Mouse (Mus musculus) brown adipose tissue, adult 24 weeks (tissue): ENCODE measurements around the gene Spsb4. TPM values are rescaled to one million over a fixed set of nuclear protein-coding genes. Genes with fewer than 3 reads are reported as not detected.
"Not testable (repeated sequence)": the region's sequence is repeated elsewhere in the genome, so short reads cannot be mapped to it uniquely, and the experiment has no call there.

Experiments
- H3K27ac ChIP-seq: fragments of 200-500 bp; replicated peaks from 2 replicates; pipeline ENCODE4 v1.5.1; 2012; ENCODE audit warnings: low read depth, mild to moderate bottlenecking, low read length
- H3K4me1 ChIP-seq: fragments of 200-500 bp; 2 replicates; pipeline ENCODE4 v1.6.1; 2012; ENCODE audit warnings: low read length, mixed read lengths; ENCODE audit not compliant: control insufficient read depth, insufficient read depth, insufficient read length
- H3K4me3 ChIP-seq: fragments of 200-500 bp; 2 replicates; pipeline ENCODE4 v1.5.1; 2012; ENCODE audit warnings: low read depth, mild to moderate bottlenecking, low read length, moderate library complexity; ENCODE audit not compliant: insufficient read depth
- polyA plus RNA-seq: library from polyadenylated mRNA; stranded (reverse); fragments of >200 nt; gene quantifications from 2 replicates; pipeline ENCODE4 v1.2.4, GENCODE M21; 2012; ENCODE audit not compliant: missing spikeins, insufficient read depth, insufficient read length

Gene Spsb4
- polyA plus RNA-seq, 1 experiment, result not detected

GRCm38 (mm10) chr9:96957298-96957865, 61.3 kb downstream of the Spsb4 start:
- H3K4me1 ChIP-seq, result no peaks in the 10 kb centered on the region
- H3K4me3 ChIP-seq, result no peak overlapping the region
- H3K27ac ChIP-seq, result no peak overlapping the region

GRCm38 (mm10) chr9:96956646-96957297, 61.9 kb downstream of the Spsb4 start:
- no peaks in the 10 kb centered on the region for H3K4me1 ChIP-seq
- H3K4me3 ChIP-seq, result no peak overlapping the region
- H3K27ac ChIP-seq, result no peak overlapping the region

DNA sequence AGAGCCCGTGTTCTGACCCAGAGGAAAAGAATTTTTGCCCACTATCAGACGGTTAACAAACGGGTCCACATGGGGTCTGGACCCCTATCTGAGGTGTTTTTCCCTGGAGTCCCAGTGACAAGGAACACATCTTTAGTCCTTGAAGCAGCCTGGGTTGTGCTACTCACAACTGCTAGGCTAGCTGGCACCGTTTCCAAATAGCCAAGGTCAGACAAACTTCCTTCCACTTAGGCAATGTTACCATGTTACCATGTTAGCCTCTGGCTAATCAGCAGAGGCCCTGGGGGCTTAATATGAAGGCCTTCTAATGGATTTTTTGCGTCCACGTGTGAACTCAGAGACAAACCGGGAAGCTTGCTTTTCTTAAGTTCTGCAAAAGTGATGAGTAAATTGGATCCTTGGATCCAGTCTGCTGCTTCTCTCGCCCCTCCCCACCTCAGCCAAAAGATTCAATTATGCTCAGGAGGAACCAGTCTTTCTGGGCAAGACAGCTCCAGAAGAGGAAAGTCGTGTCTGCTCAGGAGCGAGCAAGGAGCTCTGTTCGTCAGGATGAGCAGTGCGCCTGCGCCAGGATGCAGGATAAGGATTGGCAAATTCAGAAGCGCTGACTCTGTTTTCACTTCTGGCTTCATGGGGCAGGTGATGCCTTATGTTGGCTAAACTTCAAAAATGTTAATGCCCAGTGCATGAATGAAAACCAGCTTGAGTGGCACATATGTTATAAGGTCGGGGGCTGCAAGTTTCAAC, 64.4 kb downstream of the Spsb4 start:
- no peak overlapping the region for H3K4me3 ChIP-seq
- H3K4me1 ChIP-seq, result no peaks in the 10 kb centered on the region
- no peak overlapping the region for H3K27ac ChIP-seq

GRCm38 (mm10) chr9:96953443-96953842, 65.2 kb downstream of the Spsb4 start:
- H3K27ac ChIP-seq, result no peak overlapping the region
- H3K4me3 ChIP-seq, result no peak overlapping the region
- H3K4me1 ChIP-seq, result no peaks in the 10 kb centered on the region

- H3K4me3 ChIP-seq, result no peak overlapping the region
- no peaks in the 10 kb centered on the region for H3K4me1 ChIP-seq
- H3K27ac ChIP-seq, result no peak overlapping the region
These were observed 66.2 kb downstream of the Spsb4 start for GRCm38 (mm10) chr9:96952310-96952975.

DNA sequence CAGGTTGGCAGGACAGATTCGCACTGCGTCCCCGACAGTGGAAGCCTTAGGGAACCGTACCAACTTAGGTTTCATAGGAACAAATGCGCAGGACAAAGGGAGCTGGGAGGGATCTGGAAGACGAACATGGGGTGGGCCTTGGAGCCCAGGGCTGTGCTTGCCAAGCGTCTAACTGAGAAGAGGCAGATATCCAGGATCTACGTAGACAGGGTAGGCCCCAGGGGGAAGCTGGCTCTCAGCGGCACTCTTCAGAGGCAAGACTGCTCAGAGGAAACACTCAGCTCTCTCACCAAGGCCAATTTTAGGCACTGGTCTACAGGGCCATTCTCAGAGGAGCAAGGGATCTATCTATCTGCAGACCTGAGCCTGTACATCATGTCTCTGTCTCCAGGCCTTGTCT, 69.1 kb downstream of the Spsb4 start:
- no peak overlapping the region for H3K4me3 ChIP-seq
- H3K4me1 ChIP-seq, result no peaks in the 10 kb centered on the region
- no peak overlapping the region for H3K27ac ChIP-seq

DNA sequence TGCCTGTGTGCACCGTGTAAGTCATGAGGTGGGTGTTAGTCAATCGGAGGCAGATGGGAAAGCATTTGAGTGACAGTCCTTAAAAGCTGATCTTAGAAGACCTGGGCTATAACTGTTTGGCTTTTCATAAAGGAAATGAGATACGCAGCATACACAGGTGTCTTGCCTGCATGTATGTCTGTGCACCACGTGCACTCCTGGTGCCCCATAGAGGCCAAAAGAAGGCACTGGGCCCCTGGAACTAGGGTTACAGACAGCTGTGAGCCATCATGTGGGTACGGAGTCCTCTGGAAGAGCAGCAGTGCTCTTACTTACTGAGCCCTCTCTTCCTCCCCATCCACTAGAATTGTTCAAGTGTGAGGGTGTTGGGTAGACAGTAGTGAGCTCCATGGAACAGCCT, 70.1 kb downstream of the Spsb4 start:
- H3K4me3 ChIP-seq, result no peak overlapping the region
- H3K27ac ChIP-seq, result no peak overlapping the region
- no peaks in the 10 kb centered on the region for H3K4me1 ChIP-seq

GRCm38 (mm10) chr9:96947171-96947570, 71.5 kb downstream of the Spsb4 start:
- H3K27ac ChIP-seq, result no peak overlapping the region
- no peak overlapping the region for H3K4me3 ChIP-seq
- no peaks in the 10 kb centered on the region for H3K4me1 ChIP-seq

DNA sequence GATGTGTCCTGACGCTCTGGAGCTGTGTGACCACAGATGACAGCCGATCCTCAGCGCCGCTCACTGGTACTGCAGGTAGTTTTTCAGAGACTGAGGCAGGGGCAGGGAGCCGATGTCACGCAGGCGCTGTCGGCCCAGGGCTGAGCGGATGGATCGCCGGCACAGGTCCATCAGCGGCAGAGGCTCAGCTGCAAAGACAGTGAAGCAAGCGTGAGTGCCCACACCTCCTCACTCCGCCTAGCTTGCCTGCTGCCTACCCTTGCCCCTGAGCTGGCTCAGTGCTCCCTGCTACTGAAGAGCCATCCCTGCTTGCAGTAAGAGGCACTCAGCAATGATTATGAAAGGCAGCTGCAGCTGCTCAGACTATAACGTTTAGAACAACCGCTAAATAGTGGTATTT, 74.1 kb downstream of the Spsb4 start:
- Histone ChIP-seq H3K4me3 (no peak overlapping the region), H3K27ac (no peak overlapping the region), H3K4me1 (no peaks in the 10 kb centered on the region)

GRCm38 (mm10) chr9:96942975-96943374, 75.7 kb downstream of the Spsb4 start:
- Histone ChIP-seq H3K4me3 (no peak overlapping the region), H3K27ac (no peak overlapping the region), H3K4me1 (no peaks in the 10 kb centered on the region)

DNA sequence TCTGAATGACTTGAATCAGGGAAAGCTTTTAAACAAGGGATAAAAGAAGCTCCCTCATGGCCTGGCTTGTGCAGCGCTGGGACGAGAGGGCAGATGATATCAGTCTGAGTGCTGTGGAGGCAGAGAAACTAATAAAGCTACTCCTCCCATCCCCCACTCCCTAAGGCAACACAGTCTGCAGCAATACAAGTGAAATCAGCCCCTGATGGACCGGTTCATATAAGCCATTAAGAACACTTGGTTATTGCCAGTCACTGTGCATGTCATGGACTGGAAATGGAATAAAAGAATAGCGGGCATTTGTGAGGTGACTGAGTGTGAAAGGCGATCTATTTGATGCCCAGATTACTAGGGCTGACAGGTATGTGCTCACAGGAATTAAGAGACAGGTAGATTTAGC, 79.8 kb downstream of the Spsb4 start:
- H3K4me3 ChIP-seq, result no peak overlapping the region
- H3K4me1 ChIP-seq, result no peaks in the 10 kb centered on the region
- no peak overlapping the region for H3K27ac ChIP-seq

- not testable (repeated sequence) for H3K27ac ChIP-seq, H3K4me3 ChIP-seq, H3K4me1 ChIP-seq
These were observed 82.2 kb downstream of the Spsb4 start for GRCm38 (mm10) chr9:96936427-96936826.

GRCm38 (mm10) chr9:96935556-96936300, 82.9 kb downstream of the Spsb4 start:
- Histone ChIP-seq H3K4me3 (no peak overlapping the region), H3K27ac (no peak overlapping the region), H3K4me1 (no peaks in the 10 kb centered on the region)

GRCm38 (mm10) chr9:96934816-96935215, 83.8 kb downstream of the Spsb4 start:
- Histone ChIP-seq H3K27ac (no peak overlapping the region), H3K4me3 (no peak overlapping the region), H3K4me1 (no peaks in the 10 kb centered on the region)

DNA sequence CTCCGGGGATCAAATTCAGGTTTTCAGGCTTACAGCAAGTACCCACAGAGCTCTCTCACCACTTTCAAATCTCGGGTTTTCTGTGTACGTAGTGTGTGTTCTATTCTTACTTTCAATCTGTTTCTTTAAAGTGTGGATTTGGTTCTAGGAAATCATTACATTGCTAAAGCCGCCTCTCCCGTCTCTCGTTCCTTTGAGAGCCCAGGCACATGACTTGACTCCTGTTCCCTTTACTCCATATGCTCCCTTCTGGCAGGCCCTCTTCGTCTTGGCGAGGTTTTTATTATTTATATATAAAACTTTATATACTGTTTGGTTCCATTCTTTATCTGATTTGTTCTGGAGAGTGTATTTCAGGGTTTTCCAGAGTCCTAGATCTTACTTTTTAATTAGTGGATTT, 85.9 kb downstream of the Spsb4 start:
- no peak overlapping the region for H3K27ac ChIP-seq

More for the DNA sequence above, 85.9 kb downstream of the Spsb4 start:
- Histone ChIP-seq H3K4me1 (no peaks in the 10 kb centered on the region), H3K4me3 (no peak overlapping the region)
